Mouse (Mus musculus) cerebellum, adult 9-11 months (tissue): ENCODE measurements around the gene Padi3.

Experiments
- DNase-seq: peaks from one replicate; pipeline ENCODE4 v3.0.0; 2022

Padi3 gene

DNA sequence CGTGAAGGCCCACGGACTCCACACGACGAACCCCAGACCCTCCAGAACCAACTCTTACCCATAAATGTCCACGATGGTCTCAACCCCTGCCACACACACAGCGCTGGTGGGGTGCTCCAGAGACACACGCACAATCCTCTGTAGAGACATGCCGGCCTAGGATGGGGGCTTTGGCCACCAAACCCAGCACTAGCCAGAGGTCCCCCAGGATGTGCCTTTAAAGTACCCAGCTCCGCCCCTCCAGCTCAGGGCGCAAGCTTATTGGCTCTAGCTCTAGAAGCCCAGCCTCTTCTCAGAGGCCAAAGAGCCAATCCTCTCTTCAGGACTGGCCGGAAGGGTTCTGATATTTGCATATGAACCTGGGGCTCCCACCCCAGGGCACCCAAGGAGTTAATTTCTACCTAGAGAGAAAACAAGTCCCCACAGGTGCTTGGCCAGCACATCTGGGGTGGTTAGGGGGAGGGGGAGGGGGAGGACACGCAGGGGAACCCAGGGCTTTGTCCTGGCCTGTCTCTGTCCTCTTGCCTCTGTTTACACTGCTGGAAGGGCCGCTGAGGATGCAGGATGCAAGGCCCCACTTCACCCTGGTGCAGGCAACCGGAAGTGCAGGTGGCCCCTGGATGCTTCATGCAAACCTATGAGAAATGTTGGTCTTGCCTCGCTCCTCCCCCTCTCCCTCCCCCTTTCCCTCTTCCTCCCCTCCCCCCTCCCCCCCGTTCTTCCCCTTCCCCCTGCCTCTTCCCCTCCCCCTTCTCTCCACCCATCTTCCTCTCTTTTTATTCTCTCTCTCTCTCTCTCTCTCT, at the start of gene Padi3:
Gene Padi3, minus strand, starts transcription at position 191 of the 803 bp plus-strand sequence.
- DNase-seq = no peak

DNA sequence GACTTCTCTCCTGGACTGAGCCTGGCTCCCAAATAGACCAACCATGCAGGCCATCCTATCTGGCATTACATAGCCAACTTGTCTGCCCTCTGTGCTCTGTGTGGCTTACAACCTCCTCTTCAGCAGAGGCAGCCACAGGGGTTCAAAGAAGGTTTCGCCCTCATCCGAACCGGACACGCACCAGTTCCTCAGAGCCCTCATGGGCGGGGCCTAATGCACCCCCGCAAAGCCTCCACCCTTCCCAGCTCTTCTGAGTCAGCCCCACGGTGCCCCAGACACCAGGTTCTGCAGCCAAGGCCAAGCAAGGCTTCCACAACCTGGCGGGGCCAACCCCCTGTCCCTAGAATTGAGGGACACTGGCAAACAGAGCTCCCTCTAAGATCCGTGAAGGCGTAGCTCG, 48.8 kb upstream of the Padi3 start:
- no peak for DNase-seq

DNA sequence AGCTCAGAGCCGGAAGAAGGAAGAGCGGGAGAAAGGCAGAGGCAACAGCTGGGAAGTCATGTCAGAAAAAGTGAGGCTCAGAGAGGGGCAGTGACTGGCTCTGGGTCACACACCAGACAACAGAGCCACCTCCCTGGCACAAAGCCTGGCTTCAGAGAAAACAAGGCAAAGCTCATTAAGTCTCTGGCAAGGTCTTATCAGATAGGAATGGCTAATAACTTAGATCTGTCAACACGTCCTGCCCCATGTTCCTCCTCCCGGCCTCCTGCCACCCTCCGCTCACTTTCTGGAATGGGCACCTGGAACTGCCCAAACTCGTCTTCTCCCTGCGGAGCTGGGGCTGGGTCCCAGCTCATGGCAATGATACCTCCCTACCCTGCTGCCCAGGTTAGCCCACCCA, 47.4 kb upstream of the Padi3 start:
- DNase-seq = no peak

DNA sequence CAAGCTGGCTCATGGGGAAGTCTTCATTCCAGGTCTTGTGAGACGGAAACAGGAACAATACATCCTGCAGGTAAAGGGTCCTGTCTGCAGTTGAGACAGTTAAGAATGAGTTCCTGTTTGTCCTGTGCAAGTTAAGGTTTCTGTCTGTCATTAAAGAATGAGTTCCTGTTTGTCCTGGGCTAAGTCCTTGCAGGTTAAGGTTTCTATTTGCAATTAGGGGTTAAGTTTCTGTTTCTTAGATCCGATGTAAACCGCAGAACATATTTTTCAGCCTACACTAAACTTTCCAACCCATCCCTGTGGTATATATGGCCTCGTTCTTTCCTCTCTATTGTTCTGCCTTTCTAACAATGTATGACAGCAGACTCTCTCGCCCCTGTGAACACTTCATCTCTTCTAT, 46.6 kb upstream of the Padi3 start:
- no peak for DNase-seq

DNA sequence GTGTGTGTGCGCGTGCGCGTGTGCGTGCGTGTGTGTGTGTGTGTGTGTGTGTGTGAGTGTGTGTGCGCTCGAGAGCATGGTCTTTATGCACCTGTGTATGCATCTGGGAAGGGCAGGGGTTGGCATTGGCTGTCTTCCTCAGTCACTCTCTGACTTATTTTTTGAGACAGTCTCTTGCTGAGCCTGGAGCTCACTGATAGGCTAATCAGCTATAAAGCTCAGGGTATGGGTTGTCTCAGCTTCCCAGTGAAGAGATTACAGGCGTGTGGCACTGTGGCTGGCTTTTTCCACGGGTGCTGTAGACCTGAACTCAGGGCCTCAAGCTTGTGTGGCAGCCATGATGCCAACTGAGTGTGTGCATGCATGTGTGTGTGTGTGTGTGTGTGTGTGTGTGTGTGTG, 44.7 kb upstream of the Padi3 start:
- no peak for DNase-seq

DNA sequence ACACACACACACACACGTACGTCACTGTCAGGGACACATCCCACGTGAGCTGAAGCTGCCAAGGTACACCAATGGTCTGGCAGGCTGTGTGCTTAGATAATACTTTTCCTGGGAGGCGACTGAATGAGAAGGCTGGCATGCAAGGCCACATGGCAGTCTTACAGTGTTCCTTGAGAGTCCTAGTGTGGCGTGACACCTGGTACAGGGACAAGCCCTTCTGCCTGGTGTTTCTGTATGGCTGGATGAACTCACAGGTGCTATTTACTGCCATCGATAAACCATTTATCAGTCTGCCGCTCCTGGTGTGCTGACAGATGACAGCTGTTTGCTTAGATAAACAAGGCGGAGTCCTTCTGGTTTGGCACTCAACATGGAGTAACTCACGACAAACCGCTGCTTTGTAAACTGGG, 44.0 kb upstream of the Padi3 start:
- DNase-seq = no peak

DNA sequence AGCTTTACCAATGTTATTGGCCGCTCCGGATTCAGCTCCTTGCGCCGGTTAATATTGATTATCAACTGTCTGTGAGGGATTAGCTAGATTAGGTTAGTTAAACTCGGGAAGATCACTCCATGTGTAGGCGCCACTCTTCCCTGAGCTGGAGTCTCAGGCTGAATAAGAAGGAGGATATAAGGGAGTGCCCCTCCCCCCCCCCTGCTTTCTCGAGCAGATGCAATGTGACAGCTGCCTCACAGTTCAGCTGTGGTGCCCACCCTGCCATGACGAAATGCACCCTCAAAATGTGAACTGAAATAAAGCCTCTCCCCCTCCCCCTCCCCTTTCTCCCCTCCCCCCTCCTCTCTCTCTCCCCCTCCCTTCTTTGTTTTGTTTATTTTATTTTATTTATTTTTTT, 43.2 kb upstream of the Padi3 start:
- DNase-seq = no peak

DNA sequence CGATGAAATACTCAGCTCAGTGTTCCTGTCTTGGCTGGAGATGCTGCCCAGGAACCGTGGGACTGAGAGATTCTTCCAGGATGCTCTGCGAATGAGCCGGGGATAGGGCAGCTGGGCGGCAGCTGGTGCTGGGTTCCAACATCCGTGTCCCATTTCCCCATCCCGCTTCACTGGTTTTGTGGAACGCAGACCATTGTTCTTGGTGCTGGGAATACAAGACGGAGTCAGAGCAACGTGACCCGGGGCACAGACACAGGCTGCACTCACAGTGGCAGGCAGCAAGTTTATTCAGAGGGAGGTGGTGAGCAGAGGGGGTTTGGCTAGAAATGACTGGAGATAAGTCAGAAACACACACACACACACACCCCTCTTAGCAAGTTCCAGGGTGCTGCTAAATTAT, 38.9 kb upstream of the Padi3 start:
- no peak for DNase-seq

DNA sequence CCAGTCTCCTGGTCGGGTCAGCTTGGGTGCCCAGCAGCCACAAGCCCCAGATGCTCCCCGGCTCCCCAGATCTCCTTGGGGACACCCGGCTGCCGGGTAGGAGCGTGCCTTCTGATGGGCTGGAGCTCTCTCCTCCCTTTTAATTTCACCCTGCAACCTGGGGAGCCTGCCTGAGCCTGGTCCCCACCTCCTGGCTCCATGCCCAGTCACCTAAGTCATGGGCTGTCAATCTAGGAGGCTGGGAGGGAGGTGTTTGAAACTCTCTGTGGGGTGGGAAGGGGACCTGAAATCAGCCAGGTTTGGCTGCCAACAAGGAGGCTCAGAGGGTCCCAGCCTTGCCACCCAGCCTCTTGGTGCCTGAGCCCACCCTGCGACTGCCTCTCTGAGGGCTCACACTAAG, 35.2 kb upstream of the Padi3 start, which contains the start of gene Padi1:
Gene Padi1, minus strand, starts transcription at position 113 of the 400 bp plus-strand sequence.
- no peak for DNase-seq

DNA sequence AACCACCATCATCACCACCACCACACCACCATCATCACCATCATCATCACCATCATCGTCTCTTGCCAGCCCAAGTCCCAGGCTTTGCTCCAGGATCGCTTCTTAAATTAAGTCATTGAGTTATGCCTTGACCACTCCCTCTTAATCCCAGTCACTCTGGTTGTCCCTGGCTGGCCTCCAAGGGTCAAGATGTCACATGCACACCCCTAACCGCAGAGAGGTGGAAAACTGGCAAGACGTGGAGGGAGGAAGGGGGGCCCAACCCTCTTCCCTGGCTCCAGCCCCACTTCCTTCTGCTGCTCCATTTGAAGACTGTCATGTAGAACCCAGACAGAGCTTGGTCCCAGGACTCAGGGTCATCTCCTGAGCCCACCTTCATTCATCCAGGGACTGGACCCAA, 34.5 kb upstream of the Padi3 start:
- no peak for DNase-seq

DNA sequence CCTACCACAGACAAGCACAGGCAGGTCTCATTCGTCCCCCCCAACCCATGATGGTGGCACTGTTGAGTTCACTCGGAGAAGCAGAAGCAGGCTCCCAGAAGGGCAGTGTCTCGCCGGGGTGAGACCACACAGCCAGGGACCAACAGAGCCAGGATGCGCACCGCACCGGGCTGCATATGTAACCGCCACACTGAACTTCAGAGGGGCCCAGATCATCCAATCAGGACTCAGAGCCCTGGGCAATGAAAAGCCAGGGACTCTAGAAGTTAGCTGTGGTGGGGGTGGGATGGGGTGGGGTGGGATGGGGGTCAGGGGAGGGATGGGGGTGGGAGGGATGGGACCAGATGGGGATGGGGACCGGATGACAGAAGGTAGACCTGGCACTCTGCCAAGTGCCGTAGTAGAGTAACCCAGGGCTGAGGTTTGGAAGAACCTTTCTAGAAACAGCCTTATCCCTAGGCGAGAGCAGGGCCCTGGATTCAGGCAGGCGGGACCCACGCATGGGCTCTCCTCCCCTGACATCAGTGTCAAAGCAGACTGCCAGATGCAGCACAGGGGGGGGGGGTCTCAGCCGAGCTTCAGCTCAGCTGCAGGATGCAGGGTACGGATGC, 33.3 kb upstream of the Padi3 start:
- no peak for DNase-seq

DNA sequence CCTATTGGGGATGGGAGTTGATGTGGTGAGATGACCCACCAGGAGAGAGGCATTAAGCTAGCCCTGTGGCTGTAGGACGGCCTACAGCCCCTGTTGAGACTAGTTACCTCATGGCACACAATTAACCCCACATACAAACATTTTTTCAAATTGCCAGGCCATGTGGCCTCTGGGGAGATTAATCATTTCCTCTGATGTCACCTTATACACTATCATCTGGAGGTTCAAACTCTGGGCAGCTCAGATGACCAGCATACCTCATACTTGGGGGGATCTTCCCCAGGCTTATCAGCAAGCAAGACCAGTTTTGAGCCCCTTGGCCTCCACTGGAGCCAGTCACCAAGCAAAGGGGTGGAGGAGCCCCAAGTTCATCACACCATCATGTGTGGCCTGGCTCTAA, 32.5 kb upstream of the Padi3 start:
- no peak for DNase-seq

DNA sequence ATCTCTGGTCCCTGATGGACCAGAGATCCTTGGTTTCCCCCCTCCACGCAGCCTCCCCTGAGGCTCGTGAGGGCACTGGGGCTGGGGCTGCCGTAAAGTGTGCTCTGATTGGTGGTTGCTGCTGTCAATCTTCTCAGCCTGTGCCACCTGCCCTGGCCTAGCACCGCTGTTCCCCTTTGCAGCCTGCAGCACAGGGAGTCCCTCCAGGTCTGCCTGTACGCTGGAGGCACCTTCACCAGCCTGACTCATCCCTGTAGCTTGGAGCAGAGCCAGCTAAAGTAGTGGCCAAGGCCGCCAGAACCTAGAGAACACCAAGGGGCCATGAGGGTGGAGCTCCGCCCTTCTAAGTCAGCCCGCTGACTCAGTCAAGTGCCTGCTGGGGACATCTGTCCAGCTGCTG, 27.4 kb upstream of the Padi3 start:
- DNase-seq = no peak

DNA sequence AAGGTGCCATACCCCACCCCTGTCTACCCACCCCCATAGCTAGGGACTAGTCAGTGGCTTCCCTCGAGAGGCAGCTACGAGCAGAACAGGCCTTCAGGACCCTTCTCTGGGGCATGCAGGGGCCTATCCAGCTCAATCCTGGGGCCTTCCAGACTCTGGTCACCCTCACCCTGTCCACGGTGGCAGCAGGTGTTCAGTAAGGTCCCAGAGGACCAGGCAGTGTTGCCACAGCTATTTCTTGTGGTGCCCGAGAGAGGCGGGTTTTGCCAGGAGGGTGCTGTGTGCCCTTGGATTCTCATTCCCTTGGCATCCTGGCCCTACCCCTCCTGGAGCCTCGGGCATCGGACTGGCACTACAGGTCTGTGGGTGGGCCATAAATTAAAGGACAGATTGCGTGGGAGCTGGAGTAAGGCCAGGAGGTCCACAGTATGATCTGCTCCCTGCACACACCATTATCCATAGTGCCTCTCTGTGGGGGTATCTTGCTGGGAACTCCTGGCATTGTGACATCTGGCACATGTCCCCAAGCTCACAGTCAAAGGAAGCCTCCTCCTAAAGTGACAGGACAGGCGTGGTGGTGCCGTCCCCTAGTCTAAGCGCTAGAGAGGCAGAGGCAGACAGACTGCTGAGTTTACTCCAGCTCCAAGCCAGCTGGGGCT, 25.9 kb upstream of the Padi3 start:
- no peak for DNase-seq

DNA sequence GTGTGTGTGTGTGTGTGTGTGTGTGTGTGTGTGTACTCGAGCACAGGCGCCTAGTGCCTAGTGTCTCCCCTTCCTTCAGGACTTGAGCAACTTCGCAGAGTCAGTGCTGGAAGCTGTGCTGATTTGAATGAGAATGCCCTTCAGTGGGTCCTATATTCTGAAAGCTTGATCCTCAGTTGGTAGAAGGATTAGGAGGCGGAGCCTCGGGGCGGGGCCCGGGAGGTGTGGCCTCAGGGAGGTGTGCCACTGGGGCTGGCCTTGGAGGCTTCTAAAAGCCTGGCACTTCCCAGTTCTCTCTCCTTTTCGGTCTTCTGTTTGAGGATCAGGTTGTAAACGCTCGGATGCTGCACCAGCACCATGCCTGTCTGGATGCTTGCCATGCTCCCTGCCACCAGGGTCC, 25.2 kb upstream of the Padi3 start:
- DNase-seq = no peak

DNA sequence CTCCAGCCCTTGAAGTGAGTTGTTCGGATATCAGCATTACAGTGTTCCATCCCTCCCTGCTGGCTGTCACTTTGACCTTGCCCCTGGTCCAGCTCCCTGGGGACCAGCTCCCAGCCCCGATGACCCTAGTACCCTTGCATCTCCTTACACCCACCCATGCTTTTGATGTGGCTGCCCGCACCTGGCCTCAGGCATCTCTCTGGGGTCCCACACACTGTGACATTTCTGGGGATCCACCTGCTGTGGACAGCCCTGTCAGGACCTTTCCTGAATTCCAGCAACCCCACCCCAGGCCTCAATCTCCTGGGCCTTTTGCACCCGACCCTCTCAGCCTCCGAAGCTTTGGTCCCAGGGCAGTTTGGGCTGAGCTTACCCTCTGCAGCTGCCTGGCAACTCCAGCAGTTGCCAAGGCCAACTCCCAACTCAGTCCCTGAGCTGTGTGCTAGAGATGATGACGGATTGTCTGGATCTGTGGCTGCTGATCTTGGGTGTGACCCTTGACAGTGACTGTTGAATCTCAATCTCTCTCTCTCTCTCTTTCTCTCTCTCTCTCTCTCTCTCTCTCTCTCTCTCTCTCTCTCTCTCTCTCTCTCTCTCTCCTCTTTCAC, 24.0 kb upstream of the Padi3 start:
- no peak for DNase-seq

DNA sequence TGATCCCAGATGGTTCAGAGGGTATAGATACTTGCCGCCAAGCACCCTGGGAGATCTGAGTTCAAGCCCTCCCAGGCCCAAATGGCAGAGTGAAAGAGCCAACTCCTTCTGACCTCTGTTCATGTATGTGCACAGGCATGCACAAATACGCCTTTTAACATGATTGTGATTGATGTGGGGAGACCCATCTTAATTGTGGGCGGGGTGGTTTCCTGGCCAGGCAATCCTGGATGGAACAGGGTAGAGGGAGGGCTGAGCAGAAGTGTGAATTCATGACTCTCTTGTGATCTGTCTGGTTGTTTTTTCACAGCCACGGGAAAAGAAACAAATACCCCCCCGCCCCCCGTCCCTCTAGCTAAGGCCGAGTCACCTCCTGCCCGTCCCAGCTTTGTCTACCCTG, 22.4 kb upstream of the Padi3 start:
- no peak for DNase-seq

DNA sequence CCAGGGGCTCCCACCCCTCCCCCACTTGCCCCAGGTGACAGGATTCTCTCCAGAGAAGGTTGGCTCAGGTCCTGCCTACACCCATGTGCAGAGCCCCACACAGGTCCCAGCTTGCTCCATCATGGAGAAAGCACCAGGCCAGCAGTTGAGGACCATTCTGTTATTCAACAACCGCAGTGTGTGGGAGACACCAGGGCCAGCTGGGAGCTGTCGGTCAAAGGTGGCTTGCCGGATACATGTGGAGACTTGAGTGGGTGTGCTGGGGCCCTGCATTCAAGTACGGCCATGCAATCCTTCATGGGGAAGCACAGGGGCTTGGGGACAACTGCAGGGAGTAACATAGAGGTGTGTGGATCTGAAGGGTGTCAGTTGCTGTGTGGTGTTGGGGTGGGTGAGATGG, 21.4 kb upstream of the Padi3 start:
- DNase-seq = no peak

DNA sequence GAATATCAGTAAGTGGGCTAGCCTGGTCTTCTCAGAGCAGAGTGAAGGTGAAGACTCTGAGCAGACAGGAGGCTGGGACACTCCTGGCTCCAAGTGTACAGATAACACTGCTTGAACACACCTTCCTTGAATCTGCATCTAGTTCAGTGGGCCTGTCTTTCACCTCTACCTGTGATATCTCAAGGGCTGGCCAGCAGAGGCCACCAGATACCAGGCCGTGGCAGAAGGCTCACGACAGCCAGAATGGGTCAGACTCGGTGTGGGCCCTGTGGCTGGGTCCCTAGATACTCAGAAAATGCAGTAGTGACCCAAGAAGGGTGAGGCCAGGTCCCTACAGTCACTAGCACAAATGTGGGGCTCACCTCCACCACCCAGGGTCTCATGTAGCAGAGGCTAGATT, 16.8 kb upstream of the Padi3 start:
- DNase-seq = no peak

DNA sequence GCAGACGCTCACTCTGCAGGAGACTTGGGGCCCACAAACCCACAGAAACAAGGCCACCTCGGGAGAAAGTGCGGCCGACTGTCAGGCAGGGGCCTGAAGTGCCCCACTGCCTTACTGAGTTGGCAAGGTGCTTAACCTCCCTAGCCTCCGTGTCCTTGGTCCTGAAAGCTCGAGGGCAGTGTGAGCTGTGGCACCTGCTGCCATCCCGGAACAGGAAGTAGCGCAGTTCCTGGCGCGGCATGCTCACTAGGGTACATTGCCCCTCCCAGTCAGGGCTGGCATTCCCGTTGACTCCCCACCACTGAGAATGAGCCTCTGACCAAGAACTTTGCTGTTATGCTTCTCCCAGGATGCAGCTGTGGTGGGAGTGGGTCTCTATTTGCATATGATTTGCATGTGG, 15.5 kb upstream of the Padi3 start:
- DNase-seq = no peak

DNA sequence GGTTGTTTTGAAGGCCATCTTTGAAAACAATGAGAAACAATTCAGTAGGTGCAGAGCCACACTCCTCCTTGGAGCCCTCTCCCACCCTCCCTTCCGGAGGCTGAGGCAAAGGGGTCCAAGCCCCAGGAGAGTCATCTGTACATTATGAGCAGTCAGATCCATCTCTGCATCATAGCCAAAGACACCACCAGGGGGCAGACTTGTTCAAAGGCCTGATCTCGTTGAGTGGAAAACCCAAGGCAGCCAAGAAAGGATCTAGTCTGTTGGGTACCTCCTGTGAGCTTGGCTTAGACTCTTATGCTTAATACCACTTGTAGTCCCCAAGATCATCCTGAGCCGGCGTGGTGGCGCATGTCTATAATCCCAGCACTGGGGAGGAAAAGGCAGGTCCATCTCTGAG, 11.5 kb upstream of the Padi3 start:
- DNase-seq = peak; percentile 26

DNA sequence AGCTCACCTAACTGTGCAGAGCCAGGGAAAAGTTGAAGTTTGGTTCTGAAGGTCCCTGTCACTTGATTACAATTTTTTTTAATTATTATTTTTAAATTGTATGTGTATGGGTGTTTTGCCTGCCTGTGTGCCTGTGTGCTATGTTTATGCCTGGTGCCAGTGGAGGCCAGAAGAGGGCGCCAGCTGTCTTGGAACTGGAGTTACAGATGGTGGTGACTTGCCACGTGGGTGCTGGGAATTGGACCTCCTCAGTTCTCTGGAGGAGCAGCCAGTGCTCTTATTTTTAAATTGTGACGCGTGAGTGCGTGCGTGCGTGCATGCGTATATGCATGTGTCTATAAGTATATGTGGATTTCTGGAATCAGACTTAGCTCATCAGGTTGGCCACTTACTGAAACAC, 7.0 kb upstream of the Padi3 start:
- DNase-seq = no peak

DNA sequence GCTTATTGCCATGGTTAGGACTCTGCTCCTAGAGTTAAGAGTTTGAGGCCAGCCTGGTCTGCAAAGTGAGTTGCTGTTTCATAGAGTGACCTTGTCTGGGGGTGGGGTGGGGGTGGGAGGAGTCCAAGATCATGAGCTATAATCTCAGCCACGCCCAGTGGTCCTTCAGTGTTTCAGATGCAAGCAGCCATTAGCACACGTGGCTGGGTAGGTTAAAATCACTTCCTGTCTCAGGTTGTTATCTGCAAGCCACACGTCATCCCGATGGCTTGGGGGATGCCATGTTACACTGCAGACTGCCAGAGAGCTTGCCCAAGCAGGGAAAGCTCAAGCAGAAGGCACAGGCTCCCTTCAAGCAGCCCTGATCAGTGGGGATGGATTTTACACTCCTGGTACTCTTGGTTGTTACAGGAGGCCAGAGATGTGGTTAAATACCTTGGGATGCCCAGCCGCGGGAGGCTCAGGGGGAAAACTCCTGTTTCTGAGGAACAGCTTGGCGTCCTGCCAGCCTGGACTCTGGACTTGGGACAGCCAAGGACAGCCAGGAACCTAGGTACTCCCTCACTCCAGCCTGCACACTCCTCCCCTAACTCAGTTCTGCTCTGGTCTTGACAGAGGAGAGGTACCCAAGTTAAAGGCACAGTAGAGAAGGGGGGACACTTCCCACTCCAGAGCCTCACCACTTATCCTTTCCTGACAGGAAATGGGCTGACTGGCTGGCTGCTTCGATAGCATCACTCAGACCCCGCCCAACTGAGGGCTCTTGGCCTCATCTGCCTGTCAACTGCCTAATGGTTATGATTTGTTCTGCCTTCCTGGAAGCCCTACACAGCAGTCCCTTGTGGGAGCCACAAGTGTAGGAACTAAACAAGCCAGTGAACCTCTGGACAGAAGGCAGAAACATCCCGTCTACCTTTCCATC, 5.8 kb upstream of the Padi3 start:
- DNase-seq = no peak
